Mouse (Mus musculus): ENCODE results near the gene Slc1a3.

GRCm38 (mm10) chr15:8619479-8620026, 91.0 kb downstream of the Slc1a3 start:
- TF ChIP-seq CTCF (conservative IDR thresholded peaks at IDR 0.05 in 1 of 2, IDR thresholded peaks at IDR 0.05 in 1 of 2; ENCODE audit: low read depth in 2 of 2, low read length in 2 of 2) (no peak), CHD1 (IDR thresholded peaks at IDR 0.05; ENCODE audit: low read depth, low read length) (no peak), SMC3 (IDR thresholded peaks at IDR 0.05; ENCODE audit: low read depth, low read length) (no peak), POLR2A (IDR thresholded peaks at IDR 0.05; ENCODE audit: low read depth, low read length) (no peak), E2F4 (IDR thresholded peaks at IDR 0.05; ENCODE audit: insufficient replicate concordance, low read depth, low read length) (no peak), NRF1 (IDR thresholded peaks at IDR 0.05; ENCODE audit: low read depth, low read length) (no peak), MAX (IDR thresholded peaks at IDR 0.05; ENCODE audit: low read length) (no peak), MYC (IDR thresholded peaks at IDR 0.05; ENCODE audit: low read depth, low read length) (no peak), EP300 (IDR thresholded peaks at IDR 0.05; ENCODE audit: low read length) (no peak), CHD2 (IDR thresholded peaks at IDR 0.05; ENCODE audit: low read length) (no peak)
